Mouse (Mus musculus) liver (tissue): ENCODE measurements at regions not wholly inside any gene's neighbourhood (a gene's known extent, or its start where the extent isn't known, plus 50 kb on each side); places are given as distances from the start of the nearest gene placed in this dataset.

ENCODE experiments used
- DNase-seq: peaks from one replicate; pipeline ENCODE4 v3.0.0-alpha.2; 2020; ENCODE audit warnings: mixed read lengths

- DNase-seq = no peak
These were observed 362.9 kb upstream of the Fam49a start for GRCm38 (mm10) chr12:11899031-11899430.

DNA sequence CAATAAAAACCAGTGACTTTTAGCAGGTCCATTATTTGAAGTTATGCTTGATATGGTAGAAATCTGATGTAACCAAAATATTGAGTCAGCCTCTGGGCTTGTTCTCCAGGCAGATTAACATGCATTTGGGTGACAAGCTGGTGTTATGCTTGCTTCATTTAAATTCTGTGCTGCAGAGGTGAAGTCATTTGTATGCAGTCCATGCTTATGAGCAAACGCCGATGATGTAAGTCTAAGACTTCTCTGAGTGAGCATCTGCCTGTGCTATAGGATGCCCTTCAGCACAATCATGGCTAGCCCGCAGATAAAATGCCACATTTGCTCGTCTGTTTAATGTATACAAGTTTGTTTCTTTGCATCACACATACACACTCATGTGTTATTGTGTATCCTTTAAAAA lies 355.4 kb upstream of the Fam49a start:
- DNase-seq = no peak
